Mouse (Mus musculus) small intestine, adult 2 months (tissue): ENCODE measurements around the gene Nudt1. TPM values are rescaled to one million over a fixed set of nuclear protein-coding genes. Genes with fewer than 3 reads are reported as not detected.

Experiments used
- H3K27ac ChIP-seq: fragments of 200-500 bp; 2 replicates; pipeline ENCODE4 v1.5.1; 2012; ENCODE audit warnings: low read depth, low read length, control low read depth, inconsistent platforms; ENCODE audit not compliant: insufficient read depth
- H3K27me3 ChIP-seq: fragments of 200-500 bp; 2 replicates; pipeline ENCODE4 v1.6.1; 2012; ENCODE audit warnings: mild to moderate bottlenecking, moderate library complexity, low read length, inconsistent platforms; ENCODE audit not compliant: control insufficient read depth, insufficient read depth
- H3K36me3 ChIP-seq: fragments of 200-500 bp; 2 replicates; pipeline ENCODE4 v1.6.1; 2012; ENCODE audit warnings: mild to moderate bottlenecking, low read length, control low read depth, inconsistent platforms; ENCODE audit not compliant: control insufficient read depth, insufficient read depth
- H3K4me1 ChIP-seq: fragments of 200-500 bp; 2 replicates; pipeline ENCODE4 v1.6.1; 2012; ENCODE audit warnings: low read length, inconsistent platforms, mixed read lengths; ENCODE audit not compliant: control insufficient read depth, insufficient read depth, insufficient read length
- H3K4me3 ChIP-seq: fragments of 200-500 bp; 2 replicates; pipeline ENCODE4 v1.5.1; 2012; ENCODE audit warnings: low read depth, mild to moderate bottlenecking, control low read depth, inconsistent platforms, low read length, moderate library complexity
- CTCF ChIP-seq: fragments of 200-500 bp; IDR thresholded peaks from 2 replicates; pipeline ENCODE4 v1.5.1; 2012; ENCODE audit warnings: low read depth, mild to moderate bottlenecking, control low read depth, inconsistent platforms, low read length, moderate library complexity, mixed read lengths; ENCODE audit not compliant: insufficient replicate concordance, insufficient read length; ENCODE audit errors: extremely low read depth
- POLR2A ChIP-seq: fragments of 200-500 bp; IDR thresholded peaks from 2 replicates; pipeline ENCODE4 v1.6.1; 2012; ENCODE audit warnings: low read depth, mild to moderate bottlenecking, control low read depth, inconsistent platforms, low read length, moderate library complexity
- WGBS: fragments of 180-500 bp; shearing (Covaris S2); methylation state at CpG from one replicate; pipeline ENCODE4 v1.1.7; 2018; 5-methylcytosine and 5-hydroxymethylcytosine counted together
- polyA plus RNA-seq: library from polyadenylated mRNA; depleted of rRNA; stranded (reverse); fragments of >200 nt; gene quantifications from 2 replicates; pipeline ENCODE4 v1.2.3, GENCODE M21; 2012

Nudt1 gene
- polyA plus RNA-seq, 1 experiment = 11.0 TPM

DNA sequence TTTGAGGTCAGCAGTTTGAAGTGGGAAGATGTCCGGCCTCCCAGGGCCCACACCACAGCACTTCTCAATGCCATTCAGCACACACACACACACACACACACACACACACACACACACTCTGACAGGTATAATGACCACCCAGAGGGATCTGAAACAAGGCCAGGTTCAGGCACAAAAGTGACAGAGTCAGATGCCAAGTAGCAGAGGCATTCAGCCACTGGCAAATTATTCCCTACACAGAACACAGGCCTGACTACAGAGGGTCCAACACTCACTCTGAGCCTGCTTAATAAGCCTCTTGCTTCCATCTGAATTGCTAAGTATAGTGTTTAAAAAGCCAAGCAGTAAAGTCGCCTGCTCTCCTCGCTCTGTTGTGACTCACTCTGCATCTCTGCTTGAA is 33.2 kb upstream of the Nudt1 start:
- Histone ChIP-seq H3K27me3 (no peaks in the 10 kb centered on the region), H3K27ac (no peak overlapping the region), H3K4me1 (no peaks in the 10 kb centered on the region), H3K36me3 (peaks cover 11% of the 10 kb centered on the region; the same call in 1 of the 2 replicates), H3K4me3 (no peak overlapping the region)
- TF ChIP-seq CTCF (no peak), POLR2A (no peak)
- WGBS = 93% methylated on average over 3 of the region's 3 CpGs

DNA sequence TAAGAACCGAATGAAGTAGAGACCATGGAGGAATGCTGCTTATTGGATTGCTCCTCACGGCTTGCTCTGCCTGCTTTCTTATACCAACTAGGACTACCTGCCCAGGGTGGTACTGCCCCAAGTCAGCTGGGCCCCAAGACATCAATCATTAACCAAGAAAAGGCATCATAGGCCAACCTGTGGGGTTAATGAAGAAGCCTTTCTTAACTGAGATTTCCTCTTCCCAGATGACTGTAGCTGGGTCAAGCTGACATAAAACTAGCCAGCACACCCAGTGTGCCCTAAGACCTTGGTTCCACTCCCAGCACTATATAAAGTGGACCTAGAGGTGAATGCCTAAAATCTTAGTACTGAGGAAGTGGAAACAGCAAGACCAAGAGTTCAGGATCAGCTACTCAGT is 32.3 kb upstream of the Nudt1 start:
- Histone ChIP-seq H3K27me3 (no peaks in the 10 kb centered on the region), H3K4me3 (no peak overlapping the region), H3K36me3 (peaks cover 10% of the 10 kb centered on the region; the same call in 1 of the 2 replicates), H3K4me1 (no peaks in the 10 kb centered on the region), H3K27ac (no peak overlapping the region)
- 91% methylated on average over 2 of the region's 2 CpGs for whole genome bisulfite sequencing
- TF ChIP-seq CTCF = no peak
- TF ChIP-seq POLR2A = no peak

DNA sequence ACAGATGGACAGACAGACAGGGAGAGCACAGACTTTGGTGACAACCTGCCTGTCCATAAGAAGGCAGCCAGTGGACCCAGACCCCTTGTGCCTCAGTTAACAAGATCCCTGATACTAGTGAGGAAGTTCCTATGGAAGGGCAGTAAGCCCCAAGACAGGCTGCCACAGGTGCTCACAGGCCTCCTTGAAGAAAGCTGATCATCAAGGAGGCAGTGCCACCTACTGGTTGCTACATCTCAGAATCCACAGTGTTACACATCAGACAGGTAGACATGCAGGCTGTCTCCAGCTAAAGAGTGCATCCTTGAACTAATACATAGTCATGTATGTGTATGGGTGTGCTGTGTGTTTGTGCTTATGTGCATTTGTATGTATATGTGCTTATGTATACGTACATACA is 29.3 kb upstream of the Nudt1 start:
- Histone ChIP-seq H3K27ac (no peak overlapping the region), H3K27me3 (no peaks in the 10 kb centered on the region), H3K4me1 (no peaks in the 10 kb centered on the region), H3K36me3 (peaks cover 13% of the 10 kb centered on the region), H3K4me3 (no peak overlapping the region)
- TF ChIP-seq POLR2A = no peak
- TF ChIP-seq CTCF = peak; percentile 58; the same call in 1 of the 2 replicates
- WGBS = 97% methylated on average over 1 of the region's 1 CpGs

DNA sequence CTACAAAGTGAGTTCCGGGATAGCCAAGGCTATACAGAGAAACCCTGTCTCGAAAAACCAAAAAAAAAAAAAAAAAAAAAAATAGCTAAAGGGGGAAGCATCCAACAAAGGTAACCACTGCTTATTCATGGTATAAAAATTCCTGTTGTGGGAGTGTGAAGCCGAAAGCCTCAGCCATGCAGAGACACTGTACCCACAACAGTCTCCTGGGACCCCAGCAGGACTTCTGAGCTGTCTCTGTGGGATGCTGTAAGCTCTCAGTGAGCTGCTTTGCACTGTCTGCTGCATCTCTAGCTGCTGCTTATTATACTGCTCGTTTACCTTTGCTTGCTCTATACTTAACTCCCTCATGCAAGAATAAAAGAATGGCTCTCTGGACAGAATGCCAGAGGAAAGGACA is 23.2 kb upstream of the Nudt1 start:
- TF ChIP-seq POLR2A (no peak), CTCF (no peak)
- WGBS = 92% methylated on average over 4 of the region's 4 CpGs

DNA sequence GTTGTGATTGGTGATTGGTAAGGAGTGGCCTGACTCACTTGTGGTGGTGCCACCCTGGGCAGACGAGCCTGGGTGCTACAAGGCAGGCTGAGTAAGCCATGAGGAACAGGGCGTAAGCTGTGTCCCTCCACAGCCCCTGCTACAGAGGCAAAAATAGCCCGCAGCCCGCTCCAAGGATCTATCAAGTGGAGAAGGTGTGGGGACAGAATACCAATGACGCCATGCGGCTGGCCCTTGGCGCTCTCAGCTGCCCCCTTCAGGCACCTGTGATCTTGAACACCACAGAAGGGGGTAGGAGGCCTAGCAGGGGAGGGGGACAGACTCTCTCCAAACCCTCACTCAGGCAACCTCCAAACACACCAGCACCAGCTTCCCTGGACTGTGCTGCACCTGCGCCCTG is 15.4 kb upstream of the Nudt1 start:
- WGBS = 96% methylated on average over 8 of the region's 8 CpGs
- H3K27me3 ChIP-seq = no peaks in the 10 kb centered on the region
- peaks cover 39% of the 10 kb centered on the region for H3K36me3 ChIP-seq
- no peak overlapping the region for H3K27ac ChIP-seq
- H3K4me1 ChIP-seq = no peaks in the 10 kb centered on the region
- H3K4me3 ChIP-seq = no peak overlapping the region
- TF ChIP-seq CTCF (no peak), POLR2A (no peak)

More for the DNA sequence above, 23.2 kb upstream of the Nudt1 start:
- H3K36me3 ChIP-seq = peaks cover 38% of the 10 kb centered on the region
- H3K27me3 ChIP-seq = no peaks in the 10 kb centered on the region
- no peak overlapping the region for H3K4me3 ChIP-seq
- no peaks in the 10 kb centered on the region for H3K4me1 ChIP-seq
- H3K27ac ChIP-seq = no peak overlapping the region

DNA sequence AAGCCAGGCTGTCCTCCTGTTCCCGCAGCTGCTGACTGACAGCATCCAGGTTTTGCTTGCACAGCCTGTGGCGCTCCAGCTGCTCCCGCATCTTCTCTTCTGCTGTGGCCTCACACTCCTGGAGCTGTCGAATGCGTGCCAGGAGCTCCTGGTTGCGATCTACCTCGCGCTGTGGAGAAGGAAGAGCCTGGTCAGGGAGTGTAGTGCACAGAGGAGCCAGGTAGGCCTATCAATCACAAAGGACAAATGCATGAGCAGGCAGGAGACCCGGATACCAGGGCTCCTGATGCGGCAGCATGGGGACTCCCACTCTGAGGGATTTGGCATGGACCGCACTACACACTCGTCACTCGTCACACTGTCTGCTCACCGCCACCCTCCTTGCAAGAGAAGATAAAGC is 13.9 kb upstream of the Nudt1 start:
- no peak overlapping the region for H3K27ac ChIP-seq
- no peak overlapping the region for H3K4me3 ChIP-seq
- no peaks in the 10 kb centered on the region for H3K4me1 ChIP-seq
- no peak for TF ChIP-seq POLR2A
- TF ChIP-seq CTCF = no peak
- WGBS = 96% methylated on average over 14 of the region's 14 CpGs
- H3K36me3 ChIP-seq = peaks cover 31% of the 10 kb centered on the region
- no peaks in the 10 kb centered on the region for H3K27me3 ChIP-seq

DNA sequence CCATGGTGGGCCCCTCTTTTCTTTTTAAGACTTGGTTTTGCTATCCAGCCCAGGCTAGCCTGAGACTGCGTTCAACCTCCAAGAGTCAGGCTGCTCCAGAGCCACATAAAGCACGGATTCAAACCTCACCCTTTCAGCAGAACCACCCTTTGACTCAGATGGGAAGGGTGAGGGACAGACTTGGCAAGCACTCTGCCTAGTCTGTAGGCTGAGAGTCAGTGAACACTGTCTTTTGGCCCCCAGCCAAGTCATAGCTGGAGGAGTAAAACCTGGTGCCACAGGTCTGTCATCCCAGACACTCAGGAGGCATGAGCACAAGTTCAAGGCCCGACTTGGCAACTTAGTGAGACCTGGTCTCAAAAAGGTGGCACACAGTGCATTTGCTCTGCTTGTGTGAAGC is 4.7 kb upstream of the Nudt1 start:
- WGBS = 40% methylated on average over 3 of the region's 3 CpGs
- TF ChIP-seq POLR2A (no peak), CTCF (no peak)
- Histone ChIP-seq H3K27ac (no peak overlapping the region), H3K27me3 (no peaks in the 10 kb centered on the region), H3K4me1 (peaks cover 3% of the 10 kb centered on the region; the same call in 1 of the 2 replicates), H3K4me3 (no peak overlapping the region), H3K36me3 (peaks cover 3% of the 10 kb centered on the region)
